16 mouse cellular contexts compared by ENCODE assay signal in the genomic region with DNA sequence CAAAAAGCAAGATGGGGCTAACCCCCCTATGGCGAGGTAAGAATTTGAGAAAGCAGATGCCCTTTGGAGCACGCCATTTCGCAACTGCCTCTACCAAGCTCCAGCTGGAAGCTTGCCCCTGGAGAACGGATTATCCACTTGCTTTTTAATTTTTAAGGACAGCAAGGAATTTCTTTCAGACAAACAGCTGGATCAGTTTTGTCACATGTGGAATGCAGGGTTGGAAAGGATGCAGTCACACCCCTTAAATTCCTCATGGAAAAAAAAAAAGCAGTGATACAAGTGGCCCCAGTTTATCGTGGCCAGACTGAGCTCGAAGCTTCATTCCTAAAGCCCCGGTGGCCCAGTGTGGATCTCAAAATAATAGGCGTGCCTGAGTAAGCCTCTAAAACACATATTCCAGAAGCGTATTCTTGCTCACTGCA. TPM values are rescaled to one million over a fixed set of nuclear protein-coding genes. Genes with fewer than 3 reads are reported as not detected.
DNase-seq lines count a peak whose midpoint lies in the region; ATAC-seq and TF ChIP-seq lines count a peak whose summit lies in the region.
"Had no signal": no experiment of that assay in that cellular context is flagged by ENCODE, and none has a peak within 500 bp of the region (broad histone marks: within the 10 kb centered on the region; RNA-seq: fewer than 3 reads in every experiment).

No protein-coding gene starts in this region.

- peaks cover 33% of the 10 kb centered on the region for H3K79me2 ChIP-seq in myocyte (ENCODE audit: control insufficient read depth, insufficient read depth)

- no peak for DNase-seq in embryonic facial prominence, embryonic 10.5 days (ENCODE audit: low spot score)
- peak; percentile 34 for DNase-seq in urinary bladder, postnatal 14 days (ENCODE audit: low spot score)
- no peak for DNase-seq in urinary bladder, adult 2 months (ENCODE audit: low spot score)
- peak; percentile 27 for DNase-seq in kidney, postnatal 14 days
- DNase-seq in T-cell, adult 2 months (ENCODE audit: low spot score): no peak
- DNase-seq in layer of hippocampus, postnatal 14 days (ENCODE audit: low spot score in 2 of 2): no peak
- DNase-seq: cerebellum, postnatal 25 days; layer of hippocampus, postnatal 36 days; liver, embryonic 13.5 days; right cerebral cortex, adult 18-20 months had no signal

- no peak overlapping the region for H3K9ac ChIP-seq in embryonic facial prominence, embryonic 13.5 days
- H3K9ac ChIP-seq: heart, embryonic 13.5 days; liver, embryonic 13.5 days; midbrain, embryonic 12.5 days; neural tube, embryonic 12.5 days had no signal

- H3ac ChIP-seq in myocyte (ENCODE audit: control insufficient read depth, insufficient read length): no peak overlapping the region

- no peak overlapping the region for H3K4me3 ChIP-seq in embryonic facial prominence, embryonic 13.5 days
- H3K4me3 ChIP-seq in embryonic facial prominence, embryonic 10.5 days: no peak overlapping the region
- no peak overlapping the region for H3K4me3 ChIP-seq in myocyte
- H3K4me3 ChIP-seq: heart, embryonic 13.5 days; liver, embryonic 13.5 days; midbrain, embryonic 12.5 days; neural tube, embryonic 12.5 days had no signal

- H3K4me1 ChIP-seq in embryonic facial prominence, embryonic 13.5 days: 0 out of 2 replicates have a peak, but pooled peaks cover 7% of the 10 kb centered on the region
- no peaks in the 10 kb centered on the region for H3K4me1 ChIP-seq in embryonic facial prominence, embryonic 10.5 days
- H3K4me1 ChIP-seq: heart, embryonic 13.5 days; liver, embryonic 13.5 days; midbrain, embryonic 12.5 days; neural tube, embryonic 12.5 days had no signal

- peak overlapping the region; percentile 26 for H3K4me2 ChIP-seq in embryonic facial prominence, embryonic 13.5 days
- peak overlapping the region; percentile 20 for H3K4me2 ChIP-seq in myocyte (ENCODE audit: low read depth)
- H3K4me2 ChIP-seq: heart, embryonic 13.5 days; liver, embryonic 13.5 days; midbrain, embryonic 12.5 days; neural tube, embryonic 12.5 days had no signal

- no peak for TF ChIP-seq POLR2A in myocyte (IDR thresholded peaks at IDR 0.05; ENCODE audit: insufficient read length, low read depth)

- H3K9me3 ChIP-seq in embryonic facial prominence, embryonic 13.5 days: no peaks in the 10 kb centered on the region
- no peaks in the 10 kb centered on the region for H3K9me3 ChIP-seq in embryonic facial prominence, embryonic 10.5 days
- H3K9me3 ChIP-seq: heart, embryonic 13.5 days; liver, embryonic 13.5 days; midbrain, embryonic 12.5 days; neural tube, embryonic 12.5 days had no signal

- ATAC-seq in embryonic facial prominence, embryonic 13.5 days (ENCODE audit: insufficient number of reproducible peaks, insufficient read depth, low FRiP score, low TSS enrichment, low read depth): no peak

- no peaks in the 10 kb centered on the region for H3K27me3 ChIP-seq in embryonic facial prominence, embryonic 13.5 days
- H3K27me3 ChIP-seq in embryonic facial prominence, embryonic 10.5 days (replicated peaks; ENCODE audit: low read depth, poor library complexity, severe bottlenecking): no peaks in the 10 kb centered on the region
- no peaks in the 10 kb centered on the region for H3K27me3 ChIP-seq in myocyte (ENCODE audit: control insufficient read depth, insufficient read depth, insufficient read length)
- H3K27me3 ChIP-seq: heart, embryonic 13.5 days; liver, embryonic 13.5 days; midbrain, embryonic 12.5 days; neural tube, embryonic 12.5 days had no signal

- peaks cover 11% of the 10 kb centered on the region for H3K36me3 ChIP-seq in embryonic facial prominence, embryonic 13.5 days
- H3K36me3 ChIP-seq in embryonic facial prominence, embryonic 10.5 days (replicated peaks): no peaks in the 10 kb centered on the region
- H3K36me3 ChIP-seq in myocyte (ENCODE audit: control insufficient read depth, insufficient read depth): peaks cover 7% of the 10 kb centered on the region
- H3K36me3 ChIP-seq: G1E; heart, embryonic 13.5 days; liver, embryonic 13.5 days; midbrain, embryonic 12.5 days; neural tube, embryonic 12.5 days had no signal

- H3K27ac ChIP-seq in embryonic facial prominence, embryonic 13.5 days: no peak overlapping the region
- no peak overlapping the region for H3K27ac ChIP-seq in embryonic facial prominence, embryonic 10.5 days (replicated peaks)
- H3K27ac ChIP-seq: heart, embryonic 13.5 days; liver, embryonic 13.5 days; midbrain, embryonic 12.5 days; neural tube, embryonic 12.5 days had no signal

- WGBS in embryonic facial prominence, embryonic 13.5 days: 30% methylated on average over 9 of the region's 9 CpGs
- WGBS in embryonic facial prominence, embryonic 10.5 days: 83% methylated on average over 9 of the region's 9 CpGs

TF ChIP-seq in myocyte, 11 proteins besides CTCF, POLR2A, EP300 and RAD21:
- peak; percentile 83 for TF ChIP-seq CEBPB (IDR thresholded peaks at IDR 0.05; ENCODE audit: insufficient read depth, poor library complexity, severe bottlenecking)
- TF ChIP-seq MYOG (IDR thresholded peaks at IDR 0.05; ENCODE audit: control insufficient read depth in 1 of 3, insufficient read depth in 1 of 3, insufficient read length in 2 of 3, low read depth in 2 of 3): no peak
TF ChIP-seq in myocyte: peak in this region for 1.

RNA-seq across cellular contexts. Expression of gene Vgll3, which starts 13.1 kb away (rescaled TPM):
- polyA plus RNA-seq in embryonic facial prominence, embryonic 13.5 days (2015; fragmentation: Nextera tagmentation; extraction: Ambion mirVana): 51.0 and 52.1 TPM in 2 replicates
- 2.6 and 4.2 TPM in 2 replicates for polyA plus RNA-seq in embryonic facial prominence, embryonic 10.5 days (2016; fragmentation: Nextera tagmentation; extraction: Ambion mirVana)
- polyA plus RNA-seq in urinary bladder, adult 2 months (2012; rRNA removed): 8.4 and 12.3 TPM in 2 replicates
- 17.8 TPM for polyA plus RNA-seq in myocyte (2012; fragmentation: generic; extraction: Trizol)
- 1 to 10 TPM; 3.6 to 5.4 TPM for total RNA-seq in layer of hippocampus, postnatal 14 days (2021)
- polyA plus RNA-seq: G1E had no signal

Comparison
In these comparisons a context has a peak if more than half of its experiments do, and no peak if none do; other contexts are left out.
1. DNase-seq: peak in urinary bladder, postnatal 14 days (single experiment) and kidney, postnatal 14 days (single experiment); none in embryonic facial prominence, embryonic 10.5 days (single experiment), urinary bladder, adult 2 months (single experiment), T-cell, adult 2 months (single experiment) and layer of hippocampus, postnatal 14 days (0 of 2).